Mouse (Mus musculus) olfactory bulb, adult 2 months (tissue): Measurements from ENCODE around the gene Cops2.

Source experiments
- CTCF ChIP-seq: fragments of 200-500 bp; IDR thresholded peaks from 2 replicates; pipeline ENCODE4 v1.5.1; 2012; ENCODE audit warnings: low read depth, mild to moderate bottlenecking, low read length, moderate library complexity; ENCODE audit not compliant: insufficient read depth
- POLR2A ChIP-seq: fragments of 200-500 bp; IDR thresholded peaks from 2 replicates; pipeline ENCODE4 v1.6.1; 2012; ENCODE audit warnings: mild to moderate bottlenecking, low read depth, low read length, moderate library complexity; ENCODE audit not compliant: insufficient read depth

DNA sequence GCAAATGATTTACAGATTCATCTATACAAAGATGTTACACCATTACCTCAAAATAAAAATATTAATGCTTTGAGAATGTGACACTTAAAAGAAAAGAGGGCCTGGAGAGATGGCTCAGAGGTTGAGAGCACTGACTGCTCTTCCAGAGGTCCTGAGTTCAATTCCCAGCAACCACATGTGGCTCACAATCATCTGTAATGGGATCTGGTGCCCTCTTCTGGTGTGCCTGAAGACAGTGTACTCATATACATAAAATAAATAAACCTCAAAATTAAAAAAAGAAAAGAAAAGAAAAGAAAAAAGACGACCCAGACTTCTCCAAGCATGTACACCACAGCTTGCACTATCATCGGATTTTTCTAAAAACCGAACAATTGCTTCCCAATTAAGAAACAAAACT is 1.2 kb downstream of the Cops2 start:
- TF ChIP-seq CTCF (no peak), POLR2A (no peak)
